Mouse (Mus musculus): ENCODE measurements around the gene Nln.

Gene Nln

GRCm38 (mm10) chr13:104044332-104044731 is 65.1 kb downstream of the Nln start:
- DNase-seq (ENCODE audit: low read depth, low spot score), result no peak

- peak; percentile 17 for DNase-seq (ENCODE audit: low read depth, low spot score)
Observed at GRCm38 (mm10) chr13:104042738-104043137, 66.7 kb downstream of the Nln start.

DNA sequence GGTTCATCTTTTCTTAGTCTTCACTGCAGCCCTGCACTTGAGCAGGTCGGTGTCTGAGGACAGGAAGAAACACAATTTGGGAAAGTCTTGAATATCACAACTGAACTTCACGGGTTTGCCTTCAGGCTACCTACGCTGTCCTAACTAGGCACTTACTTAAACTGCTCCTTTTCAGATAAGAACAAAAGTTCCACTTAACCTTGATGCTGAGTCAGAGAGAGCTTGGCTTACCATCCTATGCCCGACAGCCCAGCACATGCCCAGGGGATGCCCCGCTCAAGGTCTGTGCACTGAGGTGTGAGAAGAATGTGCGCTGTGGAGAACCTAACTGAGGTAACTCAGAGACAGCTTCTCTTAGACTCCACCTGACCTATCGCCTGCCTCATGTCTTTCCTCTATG is 67.9 kb downstream of the Nln start:
- peak; percentile 11 for DNase-seq (ENCODE audit: low read depth, low spot score)

DNA sequence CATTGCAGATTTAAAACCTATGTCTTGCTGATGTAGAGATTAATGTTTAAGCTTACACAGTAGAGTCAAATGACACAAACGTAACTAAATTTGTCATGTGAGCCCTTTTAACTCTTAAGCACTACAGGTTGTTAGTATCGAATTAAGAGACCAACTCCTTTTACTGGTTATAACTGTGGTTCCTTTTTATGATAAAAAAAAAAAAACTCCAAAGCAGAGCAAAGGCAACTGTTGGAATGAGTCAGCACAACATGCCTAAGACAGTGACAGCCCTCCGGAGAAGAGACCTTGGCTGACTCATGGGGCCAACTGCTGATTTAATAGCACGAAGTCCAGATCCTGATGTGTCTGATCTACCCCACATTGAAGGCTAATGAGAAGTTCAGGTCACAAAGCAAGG is 68.5 kb downstream of the Nln start:
- peak; percentile 7 for DNase-seq (ENCODE audit: low read depth, low spot score)

DNA sequence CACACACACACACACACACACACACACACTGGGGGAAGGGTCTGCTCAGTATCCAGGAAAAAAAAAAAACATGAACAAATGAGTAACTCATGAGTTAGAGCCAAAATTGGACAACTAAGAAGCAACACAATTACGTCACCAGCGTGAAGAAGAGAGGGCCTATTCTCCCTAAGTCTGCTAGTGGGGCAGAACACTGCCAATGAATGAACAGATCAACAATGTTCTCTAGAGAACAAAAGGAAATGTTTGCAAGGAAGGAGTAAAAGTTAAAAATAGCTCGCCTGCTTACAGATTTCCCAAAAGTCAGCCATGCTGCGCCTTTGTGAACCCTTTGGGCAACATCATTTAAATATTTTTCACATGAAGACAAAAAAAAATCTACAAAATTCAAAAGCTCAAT is 69.6 kb downstream of the Nln start:
- DNase-seq (ENCODE audit: low read depth, low spot score), result no peak

DNA sequence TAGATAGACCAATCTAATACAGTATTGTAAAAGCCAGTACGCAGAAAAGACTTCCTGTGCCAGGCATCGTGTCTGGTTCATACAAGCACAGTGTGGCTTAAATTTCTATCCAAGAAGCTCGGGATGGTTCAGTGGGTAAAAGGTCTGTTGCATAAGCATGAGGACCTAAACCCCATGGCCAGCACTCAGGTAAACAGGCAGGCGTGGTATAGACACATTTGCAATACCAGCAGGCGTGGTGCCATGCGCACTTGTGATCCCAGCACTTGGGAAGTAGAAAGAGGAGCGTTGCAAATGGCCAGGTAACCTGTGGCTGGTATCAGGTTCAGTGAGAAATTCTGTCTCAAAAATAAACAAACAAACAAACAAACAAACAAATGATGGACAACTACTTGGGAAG is 70.5 kb downstream of the Nln start:
- DNase-seq (ENCODE audit: low read depth, low spot score), result no peak

- DNase-seq (ENCODE audit: low read depth, low spot score), result no peak
Observed at GRCm38 (mm10) chr13:104038358-104038757, 71.1 kb downstream of the Nln start.

DNA sequence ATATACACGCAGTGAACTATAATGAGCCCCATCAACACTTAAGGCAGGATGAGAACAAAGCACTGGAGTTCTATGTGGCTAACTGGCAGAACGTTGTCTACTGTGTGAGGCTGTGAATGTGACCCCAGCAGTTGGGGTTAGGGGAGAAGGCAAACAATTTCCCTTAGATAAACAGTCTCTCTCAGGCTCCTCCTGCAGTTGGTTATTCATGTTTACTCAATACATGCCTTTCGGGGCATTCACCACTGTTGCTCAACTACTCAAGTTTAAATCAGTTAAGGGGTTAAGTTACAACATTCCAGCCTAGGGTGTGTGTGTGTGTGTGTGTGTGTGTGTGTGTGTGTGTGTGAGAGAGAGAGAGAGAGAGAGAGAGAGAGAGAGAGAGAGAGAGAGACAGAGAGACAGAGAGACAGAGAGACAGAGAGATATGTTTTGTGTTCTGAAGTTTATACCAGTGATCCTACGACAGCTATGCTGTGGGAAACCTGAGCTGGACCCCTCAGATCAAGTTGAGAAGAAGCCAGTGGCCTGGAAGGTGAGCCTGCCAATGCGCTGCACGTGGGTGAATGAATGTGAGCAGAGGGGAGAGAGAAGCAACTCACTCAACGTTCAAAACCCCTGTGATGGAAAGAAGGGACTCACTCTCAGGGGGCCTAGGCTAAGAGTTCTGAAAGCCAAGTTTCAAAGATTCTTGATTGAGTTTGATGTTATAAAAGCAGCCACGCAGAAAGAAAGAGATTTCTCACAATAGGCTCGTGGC is 71.7 kb downstream of the Nln start:
- DNase-seq (ENCODE audit: low read depth, low spot score), result no peak

DNA sequence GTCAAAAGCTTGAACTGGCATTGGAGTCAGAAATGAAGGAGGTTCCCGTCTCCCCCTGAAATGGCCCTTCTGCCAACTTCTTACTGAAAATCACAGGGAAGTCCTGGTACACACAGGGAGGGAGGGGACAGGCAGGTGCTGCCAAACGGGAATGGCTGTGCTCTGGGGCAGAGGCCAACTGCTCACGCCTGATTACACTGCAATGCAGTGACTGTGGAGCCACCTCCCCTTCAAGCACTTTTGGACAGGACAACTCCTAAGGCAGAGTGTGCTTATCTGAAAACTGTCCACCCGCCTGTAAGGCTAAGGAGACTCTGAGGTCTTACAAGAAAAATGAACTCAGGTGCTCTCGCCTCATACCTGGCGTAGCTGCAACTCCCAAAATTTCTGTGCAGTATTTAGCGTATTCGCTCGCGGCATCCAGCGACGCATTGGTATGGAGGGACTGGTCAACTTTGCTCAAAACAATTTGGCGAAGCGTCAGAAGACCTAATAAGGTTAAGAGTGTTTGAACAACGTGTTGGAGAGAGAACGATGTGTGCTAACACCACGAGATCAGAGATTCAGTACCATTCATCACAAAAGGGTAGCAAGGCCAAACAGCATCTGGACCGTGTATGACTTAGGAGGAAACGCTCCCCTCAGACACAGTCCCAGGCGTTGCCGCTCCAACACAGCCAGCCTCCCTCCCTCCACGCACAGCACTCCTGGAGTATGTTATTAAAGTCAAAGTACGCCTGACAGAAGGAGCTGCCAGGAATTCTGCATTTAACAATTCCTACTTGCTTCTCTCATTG is 72.7 kb downstream of the Nln start:
- no peak for DNase-seq (ENCODE audit: low read depth, low spot score)

- DNase-seq (ENCODE audit: low read depth, low spot score), result no peak
Observed at GRCm38 (mm10) chr13:104035651-104036050, 73.8 kb downstream of the Nln start.

GRCm38 (mm10) chr13:104034854-104035253 is 74.6 kb downstream of the Nln start:
- DNase-seq (ENCODE audit: low read depth, low spot score), result no peak

GRCm38 (mm10) chr13:104032620-104033133 is 76.7 kb downstream of the Nln start:
- DNase-seq (ENCODE audit: low read depth, low spot score), result no peak

DNA sequence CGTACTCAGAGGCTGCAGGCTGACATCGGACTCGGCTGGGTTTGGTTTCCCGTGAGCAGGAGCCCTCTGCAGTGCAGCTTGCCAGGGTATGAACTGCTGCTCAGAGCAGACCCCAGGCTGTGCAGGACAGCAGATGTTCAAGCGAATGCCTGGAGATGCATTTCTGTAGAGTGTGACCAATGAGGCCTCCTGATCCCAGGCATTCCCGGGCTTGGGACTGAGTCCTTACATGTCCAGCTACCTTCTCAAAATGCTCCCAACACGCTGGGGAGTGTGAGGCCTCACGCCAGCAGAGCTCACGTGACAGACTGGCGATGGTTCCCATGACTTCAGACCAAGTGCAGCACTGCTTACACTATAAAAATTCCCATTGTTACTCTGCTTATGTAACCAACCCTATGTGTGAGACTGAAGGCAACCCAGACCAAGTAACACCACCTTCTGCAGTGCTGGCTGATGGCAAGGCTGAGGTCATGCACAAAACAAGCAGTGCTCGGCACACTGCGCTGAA is 77.5 kb downstream of the Nln start:
- DNase-seq (ENCODE audit: low read depth, low spot score), result no peak

DNA sequence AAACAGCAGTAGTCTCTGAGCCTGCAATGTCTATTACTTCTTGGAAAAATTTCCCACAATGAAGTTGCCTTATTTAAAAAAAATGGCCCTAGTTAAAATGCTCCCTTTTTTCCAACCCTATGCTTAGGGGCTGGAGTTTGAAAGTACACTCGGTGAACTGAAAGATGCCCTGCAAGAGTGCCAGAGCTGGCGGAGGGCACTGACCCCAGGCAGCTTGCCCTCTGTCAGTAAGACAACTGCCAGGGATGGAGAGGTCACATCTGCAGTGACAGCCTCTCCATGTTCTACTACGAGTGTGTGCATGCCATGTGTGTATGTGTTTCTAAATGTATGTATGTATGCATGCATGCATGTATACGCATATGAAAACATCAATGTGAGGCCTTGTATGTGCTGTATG is 78.5 kb downstream of the Nln start:
- DNase-seq (ENCODE audit: low read depth, low spot score), result no peak

DNA sequence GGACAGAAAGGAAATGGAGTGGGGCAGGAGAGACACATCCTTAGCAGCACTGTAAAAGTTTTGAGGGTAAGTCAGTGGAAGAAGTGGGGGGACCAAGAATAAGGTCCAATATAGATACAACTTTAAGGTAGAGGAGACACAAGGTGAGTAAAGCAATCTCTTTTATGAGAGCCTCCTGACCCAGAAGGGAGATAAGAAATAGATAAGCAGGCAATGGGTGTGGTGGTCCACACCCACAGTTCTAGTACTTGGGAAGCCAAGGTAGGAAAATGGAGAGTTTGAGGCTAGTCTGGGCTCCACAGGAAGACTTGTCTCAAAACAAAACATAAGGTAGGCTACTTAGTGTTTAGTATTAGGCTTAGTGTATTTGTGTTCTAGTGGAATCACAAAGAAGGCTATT is 79.9 kb downstream of the Nln start:
- no peak for DNase-seq (ENCODE audit: low read depth, low spot score)

DNA sequence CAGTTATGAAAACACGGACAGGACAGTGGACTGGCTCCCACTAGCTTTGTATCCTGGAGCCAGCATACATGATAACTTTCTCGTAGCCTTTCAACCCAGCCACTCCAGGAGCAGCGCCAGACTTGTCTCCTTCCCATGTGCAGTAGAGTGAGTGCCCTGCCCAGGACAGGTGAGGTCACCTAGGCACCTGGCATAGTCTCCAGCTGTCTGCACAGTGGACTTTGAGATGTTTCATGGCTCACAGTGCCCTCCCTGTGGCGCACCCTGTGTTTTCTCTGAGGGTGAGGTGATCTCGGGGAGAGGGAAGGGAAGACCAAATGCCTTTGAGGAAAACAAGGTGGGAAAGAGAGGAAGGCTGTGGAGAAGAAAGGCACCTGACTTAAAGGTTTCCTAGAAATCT is 80.3 kb downstream of the Nln start:
- no peak for DNase-seq (ENCODE audit: low read depth, low spot score)

DNA sequence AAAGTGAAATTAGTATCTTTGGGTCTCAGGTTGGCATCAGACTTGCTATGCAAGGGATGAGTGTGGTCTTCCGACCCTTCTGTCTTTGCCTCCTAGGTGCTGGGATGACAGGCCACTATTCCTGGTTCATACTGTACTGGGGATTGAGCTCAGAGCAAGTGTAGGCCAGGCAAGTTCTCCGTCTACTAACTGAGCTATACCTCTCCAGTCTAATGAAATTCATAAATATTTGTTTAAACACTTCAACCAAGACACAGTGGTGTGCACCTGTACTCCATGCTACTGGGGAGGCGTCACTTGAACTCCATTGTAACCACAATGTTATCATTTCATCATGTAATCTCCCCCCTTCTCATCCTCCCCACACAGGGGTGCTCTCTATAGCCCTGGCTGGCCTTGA is 82.9 kb downstream of the Nln start:
- no peak for DNase-seq (ENCODE audit: low read depth, low spot score)

- DNase-seq (ENCODE audit: low read depth, low spot score), result no peak
Observed at GRCm38 (mm10) chr13:104025710-104025995, 83.8 kb downstream of the Nln start.

GRCm38 (mm10) chr13:104024856-104025709 is 84.3 kb downstream of the Nln start:
- no peak for DNase-seq (ENCODE audit: low read depth, low spot score)

DNA sequence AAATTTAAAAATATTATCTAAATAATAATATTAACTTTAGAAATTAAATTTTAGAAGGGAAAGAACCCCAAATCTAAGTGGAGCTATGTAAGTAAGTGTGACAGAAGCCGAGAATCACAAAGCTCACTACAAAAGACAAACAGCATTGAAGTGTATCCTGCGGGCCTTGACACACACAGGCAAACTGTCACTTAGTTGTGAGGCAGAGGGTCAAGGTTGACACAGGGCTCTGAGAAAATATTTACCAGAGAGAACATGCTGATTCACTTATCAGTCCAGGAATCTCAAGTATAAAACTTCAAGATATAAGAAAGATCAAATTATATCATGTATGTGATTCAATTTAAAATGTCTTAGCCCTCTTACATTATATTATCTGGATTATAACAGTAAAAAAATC is 85.1 kb downstream of the Nln start:
- DNase-seq (ENCODE audit: low read depth, low spot score), result no peak

GRCm38 (mm10) chr13:104023356-104023911 is 86.0 kb downstream of the Nln start:
- no peak for DNase-seq (ENCODE audit: low read depth, low spot score)
